Mouse (Mus musculus): ENCODE measurements at regions not wholly inside any gene's neighbourhood (a gene's known extent, or its start where the extent isn't known, plus 50 kb on each side); places are given as distances from the start of the nearest gene placed in this dataset.
A peak's percentile ranks its signal among the peaks of the same experiment; 100 is the strongest.

DNA sequence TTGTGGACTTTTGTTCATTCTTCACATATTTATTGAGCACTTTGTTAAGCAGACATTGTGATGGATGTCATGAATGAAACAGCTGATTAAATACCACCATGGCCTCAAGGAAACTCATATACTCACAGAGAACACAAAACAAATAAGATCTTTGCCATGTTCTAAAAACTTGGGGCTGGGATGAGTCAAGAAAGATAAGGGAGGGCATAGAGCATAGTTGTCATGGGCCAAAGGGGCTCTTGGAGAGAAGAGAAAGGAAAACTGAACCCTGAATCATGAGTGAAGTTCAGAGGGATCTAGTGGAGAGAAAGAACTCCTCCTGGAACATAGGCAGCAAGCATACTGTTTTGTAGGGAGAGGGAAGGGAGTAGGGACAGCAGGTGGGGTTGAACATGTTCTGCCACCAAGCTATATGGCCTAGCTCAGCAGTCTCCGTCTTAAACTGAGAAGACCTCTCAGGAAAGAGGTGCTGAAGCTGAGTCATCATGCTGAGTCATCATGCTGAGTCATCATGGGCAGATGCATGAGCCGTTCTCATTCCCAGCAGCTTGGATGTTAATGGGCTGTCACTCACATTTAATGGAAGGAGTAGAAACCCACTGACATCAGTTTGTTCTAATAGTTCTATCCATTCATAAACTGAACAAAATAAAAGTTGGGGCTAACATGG, 69.6 kb downstream of the Cetn3 start:
- no peak for DNase-seq

DNA sequence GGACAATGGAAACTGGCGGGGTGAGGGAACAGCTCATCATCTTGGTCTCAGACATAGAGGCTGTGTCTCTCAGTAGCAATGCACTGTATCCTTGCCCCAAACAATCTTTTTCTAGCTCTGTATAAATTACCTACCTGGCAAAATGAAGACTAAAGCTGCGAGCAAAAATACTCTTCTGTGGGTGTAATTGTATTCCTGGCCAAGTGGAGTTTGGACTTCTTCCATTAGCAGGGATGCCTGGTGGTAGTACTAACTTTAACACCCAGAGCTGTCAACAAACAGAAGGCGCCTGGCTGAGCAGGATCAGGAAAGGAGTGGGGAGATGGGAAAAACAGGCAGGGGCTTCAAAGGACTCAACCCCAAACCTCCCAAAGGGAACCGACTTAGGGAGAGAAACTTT, 73.2 kb downstream of the Cetn3 start:
- no peak for DNase-seq

DNA sequence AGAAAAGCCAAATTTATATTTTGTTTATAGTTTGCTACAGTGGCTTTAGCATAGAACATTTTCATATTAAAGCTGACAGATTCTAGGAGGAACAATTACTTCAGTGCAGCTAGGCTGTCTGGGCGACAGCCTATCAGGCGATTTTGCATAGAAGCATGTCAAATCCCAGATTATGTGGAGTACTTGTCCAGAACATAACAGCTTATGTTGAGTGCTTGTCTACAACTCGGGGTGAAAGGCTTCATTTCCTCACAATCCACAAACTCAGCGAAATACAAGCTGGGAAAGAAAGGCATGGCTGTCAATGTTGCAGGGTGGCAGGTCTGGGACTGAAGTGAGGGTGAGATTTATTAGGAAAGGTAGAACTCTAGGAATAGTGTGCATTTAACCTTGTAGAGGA, 77.8 kb downstream of the Cetn3 start:
- DNase-seq, result no peak

DNA sequence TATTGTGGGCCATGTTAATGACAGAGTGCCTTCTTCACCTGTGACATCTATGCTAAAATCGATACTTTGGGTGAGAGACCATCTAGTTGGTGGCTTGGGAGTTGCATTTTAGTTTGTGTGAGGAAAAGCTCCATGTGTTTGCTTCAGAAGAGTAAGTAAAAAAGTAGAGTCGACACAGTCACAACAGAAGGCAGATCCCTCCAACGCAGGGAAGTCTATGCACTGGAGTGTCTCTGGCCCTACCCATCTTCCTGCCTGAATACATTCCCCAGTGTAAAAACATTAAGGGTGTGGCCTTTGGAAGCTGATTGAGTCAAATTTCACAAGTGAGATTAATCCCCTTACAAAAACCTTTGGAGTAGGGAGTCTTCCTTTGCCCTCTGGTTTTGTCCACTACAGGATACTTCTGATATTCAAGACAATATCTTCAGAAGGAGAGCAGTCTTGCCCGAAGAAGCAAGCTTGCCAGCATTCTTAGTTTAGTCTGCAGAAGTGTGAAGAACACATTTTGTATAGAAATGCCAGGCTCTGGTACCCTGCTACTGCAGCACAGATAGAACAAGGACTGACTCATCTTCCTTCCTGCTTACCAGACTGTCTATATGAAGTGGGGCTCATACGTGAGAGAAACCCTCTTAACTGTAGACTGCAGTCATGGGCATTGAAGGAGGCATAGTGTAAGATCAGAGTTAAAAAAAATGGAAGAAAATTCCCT, 79.2 kb downstream of the Cetn3 start:
- no peak for DNase-seq

DNA sequence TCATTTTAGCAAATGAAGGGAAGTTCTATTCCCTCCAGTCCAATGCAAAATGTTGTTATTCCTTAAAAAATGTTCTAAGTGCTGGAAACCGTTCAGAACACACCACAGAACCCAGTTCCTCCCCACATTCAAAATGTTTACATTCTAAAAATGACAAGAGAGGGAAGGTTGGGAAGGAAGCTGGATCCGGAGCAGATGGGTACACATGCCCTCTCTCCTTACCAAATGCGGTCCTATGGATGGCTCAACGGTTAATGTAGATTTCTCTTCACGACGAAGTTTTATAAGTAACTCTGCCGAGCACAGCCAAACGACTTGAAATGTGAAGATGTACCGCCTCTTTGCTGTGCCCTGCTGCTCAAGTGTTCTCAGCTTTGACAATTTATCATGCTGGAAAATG, 88.3 kb downstream of the Cetn3 start:
- no peak for DNase-seq

DNA sequence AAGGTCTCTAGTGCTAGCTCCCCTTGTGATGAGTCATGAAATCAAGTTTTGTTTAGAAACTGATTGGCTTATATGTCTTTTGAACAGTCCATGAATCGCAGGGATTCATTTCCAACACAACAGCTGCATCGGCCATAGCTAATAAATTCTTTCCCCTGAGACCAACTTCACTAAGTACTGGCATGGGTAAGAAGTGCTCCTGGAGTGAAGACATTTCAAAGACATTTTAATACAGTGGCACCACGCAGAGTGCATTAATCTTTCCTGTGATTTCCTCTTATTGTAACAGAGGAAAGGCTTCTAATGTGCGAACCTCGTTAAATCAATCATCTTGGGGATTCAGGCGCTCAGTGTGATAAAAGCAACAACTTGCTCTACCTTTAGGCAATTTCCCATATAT, 103.0 kb downstream of the Cetn3 start:
- no peak for DNase-seq

DNA sequence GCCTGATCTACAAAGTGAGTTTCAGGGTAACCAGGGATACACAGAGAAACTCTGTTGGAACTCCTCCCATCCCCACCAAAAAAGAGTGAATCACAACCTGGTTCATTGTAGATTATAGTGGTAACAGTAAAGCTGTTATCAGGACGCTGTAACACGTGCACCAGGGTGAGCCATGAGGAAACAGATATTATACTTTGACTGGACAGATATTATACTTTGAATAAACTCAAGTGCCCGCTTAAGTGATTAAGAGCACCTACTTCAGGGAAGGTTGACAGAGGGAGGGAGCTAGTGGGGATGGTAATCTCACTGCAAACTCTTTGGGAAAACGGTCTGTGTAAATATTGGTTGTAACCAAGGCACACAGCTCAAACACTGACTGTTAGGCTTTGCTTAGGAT, 147.4 kb downstream of the Cetn3 start:
- no peak for DNase-seq

DNA sequence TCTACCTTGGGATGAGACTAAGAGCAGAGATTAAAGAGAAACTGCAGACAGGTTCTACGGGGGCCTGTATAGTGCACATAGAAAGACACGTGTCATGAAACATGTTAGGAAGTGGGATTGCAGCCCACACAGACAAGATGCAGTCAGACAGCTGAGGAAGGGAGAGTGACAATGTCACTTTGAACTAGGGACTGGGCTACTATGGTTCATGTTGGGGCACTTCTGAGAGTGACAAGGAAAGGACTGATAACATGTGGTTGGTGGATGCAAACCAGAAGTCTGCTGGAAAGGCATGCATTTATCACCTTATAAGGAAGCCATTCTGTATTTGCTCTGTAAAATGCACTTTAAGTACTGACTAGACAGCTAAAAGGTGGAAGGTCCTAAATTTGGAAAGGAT, 148.3 kb downstream of the Cetn3 start:
- DNase-seq, result no peak

DNA sequence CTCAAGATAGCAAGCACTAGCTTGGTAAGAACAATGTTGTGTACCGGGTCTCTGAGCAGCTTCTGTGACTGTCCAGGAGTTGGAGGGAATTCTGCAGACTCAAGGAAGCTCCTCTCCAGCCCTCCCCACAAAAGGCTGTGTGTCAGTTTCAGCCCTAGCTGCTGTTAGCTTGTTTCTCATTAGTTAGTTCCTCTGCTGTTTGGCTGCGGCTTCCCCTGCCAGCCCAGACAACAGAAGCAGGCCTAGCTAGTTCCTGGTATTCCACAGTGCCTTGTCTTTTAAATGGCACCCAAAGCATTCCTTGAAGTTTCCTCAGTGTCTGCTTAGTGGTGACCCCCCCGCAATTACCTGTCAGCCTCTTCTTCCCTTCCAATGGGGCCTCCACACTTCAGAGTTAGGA, 154.2 kb downstream of the Cetn3 start:
- DNase-seq, result no peak

DNA sequence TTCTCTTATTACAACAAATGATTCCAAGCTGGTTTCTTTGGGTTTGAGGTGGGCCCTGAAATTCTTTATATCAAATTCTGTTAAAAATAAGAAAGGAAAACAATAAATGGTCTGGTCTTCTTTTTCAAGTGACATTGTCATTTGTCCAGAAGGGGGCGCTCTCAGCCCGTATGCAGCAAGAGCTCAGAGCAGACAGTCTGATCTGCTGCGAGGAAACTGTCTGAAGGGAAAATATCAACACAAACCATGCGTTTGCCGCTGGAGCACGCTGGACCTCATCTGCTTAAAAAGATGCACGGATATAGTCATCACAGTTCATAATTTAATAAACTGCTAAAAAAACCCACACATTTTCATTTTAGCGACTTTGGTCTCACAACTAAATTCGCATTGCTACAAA, 161.2 kb downstream of the Cetn3 start:
- DNase-seq, result peak; percentile 73 to 80

DNA sequence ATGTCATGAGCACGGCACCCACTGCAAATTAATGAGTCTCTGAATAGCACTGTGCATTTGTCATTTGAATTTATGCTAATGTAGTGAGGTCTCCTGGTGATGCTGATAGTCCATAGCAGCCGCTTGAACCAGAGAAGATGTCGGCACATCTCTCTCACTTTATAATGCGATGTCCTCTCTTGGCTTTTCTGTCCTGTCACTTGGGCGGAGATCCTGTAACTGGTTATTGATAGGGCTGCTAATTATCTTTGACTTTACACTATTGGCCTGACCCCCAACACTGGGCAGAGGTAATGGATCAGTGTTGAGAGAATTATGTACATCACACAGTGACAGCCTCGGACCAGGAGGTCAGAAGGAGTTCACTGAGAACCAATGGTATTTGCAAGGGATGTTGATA, 161.6 kb downstream of the Cetn3 start:
- DNase-seq, result no peak

DNA sequence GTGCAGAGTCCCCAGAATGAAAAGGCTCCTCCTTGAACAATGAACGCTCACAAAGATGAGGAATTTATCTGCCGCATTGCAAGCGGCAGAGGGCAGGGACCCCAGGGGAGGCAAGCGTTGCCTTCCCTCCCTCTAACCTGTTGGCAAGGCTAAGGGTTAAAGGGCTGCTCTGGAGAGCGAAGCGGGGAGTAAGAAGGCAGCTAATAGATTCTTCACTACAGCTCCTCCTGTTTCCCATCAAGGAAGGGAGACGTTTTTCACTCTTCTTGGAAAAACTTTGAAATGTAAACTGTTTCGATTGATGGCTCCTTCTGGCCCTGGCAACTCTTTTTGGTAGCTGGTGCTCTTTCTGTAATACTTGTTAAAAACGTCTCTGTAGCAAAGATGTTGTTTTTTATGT, 162.9 kb downstream of the Cetn3 start:
- no peak for DNase-seq

DNA sequence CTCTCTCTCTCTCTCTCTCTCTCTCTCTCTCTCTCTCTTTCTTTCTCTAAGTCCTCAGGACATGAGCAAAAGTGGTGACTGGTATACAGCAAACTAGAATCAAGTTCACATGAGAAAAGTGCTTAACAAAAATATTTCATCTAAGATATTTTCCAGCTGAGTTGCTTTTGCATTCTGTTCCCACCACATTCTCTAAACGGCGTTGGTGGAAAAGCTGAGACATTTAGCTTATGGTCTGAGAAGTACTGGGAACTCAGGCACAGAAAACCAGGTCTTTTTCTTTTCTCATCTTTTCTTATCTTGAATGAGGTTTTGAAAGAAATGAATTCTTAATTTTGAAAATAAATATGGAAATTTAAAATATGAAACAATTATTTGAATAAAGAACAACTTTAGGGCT, 182.6 kb downstream of the Cetn3 start:
- DNase-seq, result no peak

DNA sequence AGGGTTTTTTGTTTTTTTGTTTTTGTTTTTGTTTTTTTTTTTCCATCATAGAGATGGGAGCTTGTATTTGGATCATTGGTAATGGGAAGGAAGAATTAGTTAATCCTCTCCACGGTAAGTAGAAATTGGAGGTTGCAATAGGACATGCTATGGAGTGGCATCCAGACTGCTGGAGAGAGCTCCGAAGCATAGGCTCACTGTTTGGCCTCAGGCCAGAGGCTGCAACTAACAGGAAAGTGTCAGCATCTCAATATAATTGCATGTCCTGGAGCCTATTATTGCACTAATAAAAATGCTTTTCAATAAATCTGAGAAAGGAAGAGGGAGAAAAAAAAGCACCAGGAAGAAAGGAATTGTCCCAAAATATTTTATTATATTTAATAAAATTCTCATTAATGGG, 193.0 kb downstream of the Cetn3 start:
- DNase-seq, result no peak

DNA sequence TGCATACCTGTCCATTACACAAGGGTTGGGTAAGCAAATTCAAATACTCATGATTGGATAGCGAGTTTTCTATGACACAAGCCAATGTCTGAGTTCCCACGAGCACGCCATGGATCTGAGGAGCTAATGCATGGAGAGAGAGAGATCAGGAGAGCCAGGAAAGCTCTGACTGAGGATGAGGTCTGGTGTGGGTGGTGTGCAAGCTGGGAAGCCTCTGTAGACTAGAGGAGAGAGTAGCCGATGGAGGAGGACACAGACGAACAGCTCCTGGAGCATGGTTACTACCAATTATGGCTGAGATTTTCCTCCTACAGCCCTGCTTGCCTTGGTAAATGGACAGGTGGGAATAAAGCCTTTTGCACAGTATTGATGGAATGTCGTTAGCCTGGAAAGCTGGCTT, 195.1 kb downstream of the Cetn3 start:
- DNase-seq, result no peak

DNA sequence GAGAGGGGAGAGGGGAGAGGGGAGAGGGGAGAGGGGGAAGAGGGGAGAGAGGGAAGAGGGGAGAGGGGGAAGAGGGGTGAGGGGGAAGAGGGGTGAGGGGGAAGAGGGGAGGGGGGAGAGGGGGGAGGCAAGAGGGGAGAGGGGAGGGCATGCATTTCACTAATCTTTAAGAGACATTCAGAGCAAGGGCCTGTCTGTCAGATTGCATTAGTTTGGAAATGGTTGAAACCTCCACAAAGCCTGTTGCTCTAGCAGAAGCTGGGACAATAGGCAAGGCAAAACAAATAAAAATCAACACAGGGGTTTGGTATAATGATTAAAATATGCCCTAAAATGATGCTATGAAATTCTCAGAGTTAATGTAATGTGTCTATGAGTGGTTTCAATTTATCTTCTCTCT, 196.4 kb downstream of the Cetn3 start:
- DNase-seq, result no peak

DNA sequence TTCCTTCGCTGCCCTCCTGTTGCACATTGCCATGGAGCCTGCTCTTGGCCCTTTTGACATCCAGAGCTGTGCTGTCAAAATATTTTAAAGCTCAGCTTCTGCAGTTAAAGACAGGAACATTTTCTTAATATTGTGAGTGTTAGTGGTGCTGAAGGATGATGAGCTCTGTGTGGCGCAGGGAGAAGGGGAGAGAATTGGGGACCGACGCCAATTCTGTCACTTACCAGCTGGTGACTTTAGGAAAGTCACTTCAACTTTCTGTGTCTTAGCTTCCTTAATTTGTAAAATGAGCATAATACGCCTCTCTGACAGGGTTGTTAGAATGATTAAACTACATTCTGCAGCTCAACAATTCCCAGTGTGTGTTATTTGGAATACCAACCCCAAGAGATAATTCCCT, 197.2 kb downstream of the Cetn3 start:
- DNase-seq, result no peak

DNA sequence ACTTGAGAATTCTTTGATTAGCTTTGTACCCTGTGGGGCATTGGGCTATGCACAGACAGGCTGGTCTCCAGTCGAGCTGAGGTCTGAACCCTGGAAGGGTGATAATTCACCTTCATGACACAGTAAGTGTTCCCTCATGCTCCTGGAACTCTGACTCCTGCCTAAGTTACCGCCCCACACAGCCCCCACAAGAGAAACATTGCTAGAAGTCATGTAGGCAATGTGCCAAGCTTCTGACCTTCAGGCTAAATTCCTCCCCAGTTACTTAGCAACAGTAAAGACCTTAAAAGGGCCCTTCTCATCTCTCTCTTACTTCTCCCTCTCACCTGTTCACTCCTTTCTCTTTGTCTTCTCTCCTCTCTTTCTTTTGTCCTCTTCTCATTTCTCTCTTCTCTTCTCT, 199.6 kb downstream of the Cetn3 start:
- no peak for DNase-seq

DNA sequence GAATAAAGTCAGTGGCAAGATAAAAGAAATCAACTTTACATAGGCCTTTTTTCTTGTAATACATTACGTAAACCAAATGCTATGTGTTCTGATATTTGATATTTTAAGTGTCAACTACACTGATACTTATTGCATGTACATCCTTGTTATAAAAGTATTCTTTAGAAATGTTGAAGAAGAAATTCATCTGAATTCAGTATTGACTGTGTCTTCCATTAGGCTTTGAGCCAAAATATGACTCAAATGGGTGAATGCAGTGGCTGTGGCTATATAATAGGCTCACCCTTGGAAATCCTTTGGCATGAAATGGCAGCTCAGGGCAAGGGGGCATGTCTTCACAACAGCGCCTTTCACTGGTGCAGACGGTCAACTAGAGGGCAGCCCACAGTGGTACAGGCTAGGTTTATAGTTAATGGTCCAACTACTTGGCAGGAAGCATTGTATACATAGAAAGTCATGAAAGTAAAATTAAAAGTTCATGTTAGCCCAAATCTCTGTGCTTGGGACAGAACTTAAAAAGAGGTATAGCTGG, 217.9 kb downstream of the Cetn3 start:
- no peak for DNase-seq

DNA sequence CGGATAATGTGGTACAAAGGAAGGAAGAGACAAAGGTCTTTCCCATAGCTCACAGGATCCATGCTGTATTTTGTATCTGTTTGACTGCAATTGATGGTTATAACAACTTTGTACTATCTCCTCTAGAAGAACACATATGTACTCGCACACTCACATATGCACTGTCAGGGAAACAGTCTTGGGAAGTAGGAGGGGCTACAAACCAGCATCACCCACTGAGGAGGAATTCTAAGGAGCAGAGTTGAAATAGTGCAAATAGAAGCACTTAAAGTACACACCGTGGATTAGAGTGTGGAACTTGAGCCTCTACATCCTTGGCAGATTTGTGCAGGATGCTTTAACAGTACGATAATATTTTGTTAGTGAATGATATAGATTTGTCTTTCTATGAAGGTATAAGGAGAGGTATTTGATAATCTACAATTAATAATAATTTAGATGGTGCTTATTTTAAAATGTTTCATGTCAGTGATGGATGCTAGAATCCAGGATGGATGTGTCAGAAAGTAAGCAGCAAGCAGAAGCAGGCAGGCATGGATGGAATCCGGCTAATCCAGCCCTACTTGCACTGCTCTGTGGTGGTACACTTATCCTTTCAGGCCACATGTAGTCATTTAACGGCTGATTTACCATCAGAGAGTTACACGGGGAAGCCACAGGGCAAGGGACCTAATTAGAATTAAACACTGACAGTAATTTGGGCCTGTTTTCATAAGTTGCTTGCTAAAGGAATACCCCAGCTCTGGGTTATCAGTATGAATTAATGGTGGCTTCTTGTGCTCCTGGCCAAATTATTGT, 223.3 kb downstream of the Cetn3 start:
- DNase-seq, result no peak

DNA sequence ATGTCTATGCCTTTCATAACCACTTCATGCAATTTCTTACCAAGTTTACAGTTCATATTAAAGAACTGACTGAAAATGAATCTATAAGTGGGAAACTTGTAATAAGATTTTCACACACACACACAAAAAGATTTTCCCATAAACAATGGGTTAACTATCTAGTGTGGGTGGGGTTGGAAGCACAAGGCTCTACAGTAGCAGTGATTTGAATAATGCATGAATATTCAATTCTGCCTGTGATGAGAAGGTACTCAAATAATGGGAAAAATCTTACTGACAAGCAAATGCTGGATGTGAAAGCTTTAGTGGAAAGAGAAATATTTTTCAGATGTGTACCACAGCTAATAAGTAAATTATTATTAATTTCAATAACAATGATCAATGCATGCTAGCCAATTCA, 224.3 kb downstream of the Cetn3 start:
- no peak for DNase-seq

DNA sequence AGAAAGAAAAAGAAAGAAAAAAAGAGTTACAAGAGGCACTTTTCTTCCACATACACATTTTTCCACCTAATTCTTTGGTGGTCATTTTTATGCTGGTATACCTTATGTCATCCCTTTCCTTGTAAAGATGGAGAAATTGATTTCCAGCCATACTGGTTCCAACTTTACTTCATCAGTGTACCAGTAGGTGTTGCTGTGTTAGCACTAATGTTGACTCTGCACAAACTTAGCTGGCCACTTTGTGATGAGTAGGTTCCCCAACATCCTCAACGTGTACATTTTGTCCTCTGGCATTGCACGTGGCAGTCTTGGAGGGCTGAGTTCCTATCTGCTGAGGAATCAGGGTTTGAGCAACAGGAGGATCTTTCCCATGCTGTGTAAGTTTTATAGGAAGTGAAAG, 256.7 kb downstream of the Cetn3 start:
- no peak for DNase-seq

DNA sequence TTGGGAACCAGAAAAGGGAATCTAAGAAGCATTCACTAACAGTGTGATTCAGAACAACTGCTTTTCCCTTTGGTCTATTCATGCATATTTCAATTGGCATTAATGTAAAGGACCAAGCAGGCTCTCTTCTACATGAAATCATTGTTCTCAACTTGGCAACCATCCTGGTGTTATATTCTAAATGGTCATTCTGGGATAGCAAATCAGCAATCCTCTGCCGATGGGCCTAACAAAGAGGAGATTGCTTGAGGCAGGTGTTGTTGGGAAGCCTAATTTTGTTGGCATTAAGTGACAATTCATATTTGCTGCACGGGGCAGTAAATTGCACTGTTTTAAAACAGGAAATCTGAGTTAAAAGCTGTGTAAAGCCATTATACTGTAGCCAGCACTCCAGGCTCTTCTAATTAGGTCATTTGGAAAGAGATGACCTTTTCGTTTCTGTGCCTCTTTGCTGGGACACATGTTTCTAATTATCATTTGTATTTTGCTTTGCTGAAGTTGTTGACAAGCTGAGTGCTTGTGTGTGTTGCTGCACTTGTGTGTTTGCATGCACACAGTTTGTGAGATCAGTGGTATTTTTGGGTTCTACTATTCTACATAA, 275.4 kb downstream of the Cetn3 start:
- no peak for DNase-seq

DNA sequence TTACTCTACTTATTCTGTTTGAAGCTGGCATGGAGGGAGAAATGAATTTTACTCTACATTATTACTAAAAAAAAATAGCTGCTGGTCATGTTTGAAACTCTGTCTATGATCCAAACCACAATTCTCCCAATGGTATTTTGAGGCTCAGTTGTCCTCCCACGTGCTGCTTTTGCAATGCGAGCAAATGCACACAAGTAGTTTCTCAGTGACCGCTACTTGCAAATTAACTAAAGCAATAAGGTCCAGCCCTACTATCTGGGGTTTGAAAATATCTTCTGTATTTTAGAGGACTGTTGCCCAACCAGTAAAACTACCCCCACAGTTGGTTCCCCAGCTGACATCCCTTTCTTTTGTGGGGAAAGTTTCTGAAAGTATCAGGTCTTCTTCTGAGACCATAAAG, 276.0 kb downstream of the Cetn3 start:
- DNase-seq, result no peak

All from cerebellum, adult 18-20 months (tissue).